Mouse (Mus musculus): ENCODE results near the gene Tmem132b.

Gene Tmem132b

GRCm38 (mm10) chr5:125575866-125576265 lies 44.3 kb downstream of the Tmem132b start:
- DNase-seq (ENCODE audit: inconsistent ontology term) = no peak

DNA sequence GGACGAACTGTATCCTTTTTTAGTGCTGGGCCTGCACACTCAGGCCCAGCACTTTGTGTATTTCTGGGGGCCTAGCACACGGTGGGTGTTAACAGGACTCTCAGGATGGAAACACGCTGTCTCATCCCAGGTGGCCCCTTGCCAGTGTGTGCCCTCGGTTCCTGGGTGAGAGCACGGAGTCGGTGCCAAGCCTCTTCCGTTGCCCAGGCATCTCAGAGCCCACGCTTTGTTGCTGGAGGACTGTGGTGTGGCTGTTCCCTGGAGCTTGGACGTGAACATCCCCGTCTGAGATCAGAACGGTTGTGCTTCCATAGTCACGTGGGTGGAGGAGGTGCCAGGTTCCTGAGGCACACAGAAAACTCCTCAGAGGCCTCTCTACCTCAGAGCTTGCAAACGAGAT lies 47.1 kb downstream of the Tmem132b start:
- peak; percentile 68 for DNase-seq (ENCODE audit: inconsistent ontology term)

GRCm38 (mm10) chr5:125579153-125579552 lies 47.6 kb downstream of the Tmem132b start:
- DNase-seq (ENCODE audit: inconsistent ontology term) = no peak

GRCm38 (mm10) chr5:125583298-125583697 lies 51.7 kb downstream of the Tmem132b start:
- no peak for DNase-seq (ENCODE audit: inconsistent ontology term)

- DNase-seq (ENCODE audit: inconsistent ontology term) = no peak
Observed at GRCm38 (mm10) chr5:125583836-125584235, 52.3 kb downstream of the Tmem132b start.

DNA sequence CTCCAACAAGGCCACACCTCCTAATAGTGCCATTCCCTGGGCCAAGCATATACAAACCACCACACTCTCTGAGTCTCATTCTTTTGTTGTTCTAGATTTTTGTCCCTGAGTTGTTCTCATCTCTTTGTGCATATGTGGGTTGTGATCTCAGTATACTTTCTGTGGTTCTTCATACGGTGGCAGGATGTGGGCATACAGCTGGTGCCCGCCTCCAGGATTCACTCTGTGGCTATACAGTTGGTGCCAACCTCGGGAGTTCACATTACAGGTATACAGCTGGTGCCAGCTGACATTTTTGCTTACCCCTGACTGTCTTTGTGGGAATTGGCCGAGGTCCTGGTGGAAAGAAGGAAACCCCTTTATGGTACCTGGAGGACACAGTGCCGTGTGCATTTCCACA lies 53.6 kb downstream of the Tmem132b start:
- no peak for DNase-seq (ENCODE audit: inconsistent ontology term)

DNA sequence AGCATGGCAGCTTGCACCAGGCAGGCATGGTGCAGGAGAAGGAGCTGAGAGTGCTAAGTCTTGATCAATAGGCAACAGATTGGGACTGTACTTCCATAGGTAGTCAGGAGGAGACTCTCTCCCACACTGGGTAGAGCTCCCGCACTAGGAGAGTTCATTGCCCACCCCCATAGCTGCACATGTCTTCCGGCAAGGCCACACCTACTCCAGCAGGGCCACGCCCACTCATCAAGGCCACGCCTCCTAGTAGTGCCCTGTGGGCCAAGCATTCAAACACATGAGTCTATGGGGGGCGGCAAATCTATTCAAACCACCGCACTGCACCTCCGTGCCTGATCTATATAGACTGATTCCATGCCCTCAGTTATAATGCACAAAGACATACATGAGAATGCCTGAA lies 56.6 kb downstream of the Tmem132b start:
- DNase-seq (ENCODE audit: inconsistent ontology term) = no peak

GRCm38 (mm10) chr5:125588876-125589667 lies 57.5 kb downstream of the Tmem132b start:
- peak; percentile 38 for DNase-seq (ENCODE audit: inconsistent ontology term)

DNA sequence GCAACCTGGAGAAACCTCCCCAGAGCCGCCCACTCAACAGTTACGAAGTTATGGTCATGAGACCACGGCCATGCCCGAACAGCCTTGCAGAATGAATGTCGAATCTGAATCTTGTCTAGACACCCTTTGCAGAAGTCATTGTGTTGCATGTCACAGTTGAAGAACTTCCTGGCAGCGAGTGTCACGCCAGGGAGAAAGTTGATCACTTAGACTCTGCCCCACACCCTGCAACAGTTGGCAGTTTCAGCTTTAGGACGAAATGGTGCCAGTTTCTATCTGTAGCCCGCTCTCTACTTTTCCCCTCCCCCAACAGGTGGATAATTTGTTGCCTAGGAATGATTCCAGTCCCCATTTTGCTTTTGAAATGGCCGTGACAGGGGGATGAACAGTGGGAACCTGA lies 66.5 kb downstream of the Tmem132b start:
- no peak for DNase-seq (ENCODE audit: inconsistent ontology term)

GRCm38 (mm10) chr5:125607146-125607545 lies 75.6 kb downstream of the Tmem132b start:
- no peak for DNase-seq (ENCODE audit: inconsistent ontology term)

- DNase-seq (ENCODE audit: inconsistent ontology term) = no peak
Observed at GRCm38 (mm10) chr5:125609968-125610367, 78.4 kb downstream of the Tmem132b start.

- DNase-seq (ENCODE audit: inconsistent ontology term) = no peak
Observed at GRCm38 (mm10) chr5:125612460-125612859, 80.9 kb downstream of the Tmem132b start.

DNA sequence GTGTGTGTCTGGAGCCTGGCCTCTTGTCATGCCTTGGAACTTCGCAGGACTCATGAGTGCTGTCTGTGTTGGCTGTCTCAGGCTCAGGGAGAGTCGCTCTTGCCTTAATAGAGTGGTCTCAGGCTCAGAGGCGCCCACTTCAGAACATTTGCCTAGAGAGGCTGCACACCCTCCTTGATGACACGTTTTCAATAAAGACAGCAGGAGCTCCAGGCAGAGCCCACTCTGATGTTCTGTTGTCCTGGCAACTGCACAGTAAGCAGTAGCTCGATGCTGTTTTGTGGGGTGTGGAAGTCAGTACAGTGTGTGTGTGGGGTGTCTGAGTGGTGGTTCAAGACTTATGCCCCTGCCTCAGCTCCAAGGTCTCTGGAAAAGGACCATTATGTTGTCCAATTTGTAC lies 81.6 kb downstream of the Tmem132b start:
- no peak for DNase-seq (ENCODE audit: inconsistent ontology term)

- DNase-seq (ENCODE audit: inconsistent ontology term) = no peak
Observed at GRCm38 (mm10) chr5:125614348-125614747, 82.8 kb downstream of the Tmem132b start.

GRCm38 (mm10) chr5:125617050-125617449 lies 85.5 kb downstream of the Tmem132b start:
- DNase-seq (ENCODE audit: inconsistent ontology term) = no peak

GRCm38 (mm10) chr5:125627816-125628348 lies 96.3 kb downstream of the Tmem132b start:
- DNase-seq (ENCODE audit: inconsistent ontology term) = no peak

DNA sequence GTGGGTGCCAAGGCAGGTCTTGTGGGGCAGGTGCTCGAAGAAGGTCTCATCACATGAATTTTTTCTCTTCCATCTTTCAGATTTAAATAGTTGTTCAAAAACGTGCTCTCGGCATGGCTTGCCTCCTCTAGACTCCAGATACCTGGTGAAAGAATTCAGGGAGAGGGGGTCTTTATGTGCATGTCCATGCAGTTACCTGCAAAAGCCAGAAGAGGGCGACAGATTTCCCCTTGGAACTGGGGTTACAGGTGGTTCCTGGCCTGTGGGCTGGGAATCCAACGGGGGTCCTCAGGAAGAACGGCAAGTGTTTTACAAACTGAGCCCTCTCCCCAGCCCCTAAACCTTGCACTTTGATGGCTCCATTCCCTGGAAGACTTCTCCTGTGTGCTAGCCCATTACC lies 103.1 kb downstream of the Tmem132b start:
- no peak for DNase-seq (ENCODE audit: inconsistent ontology term)

GRCm38 (mm10) chr5:125640966-125641365 lies 109.4 kb downstream of the Tmem132b start:
- no peak for DNase-seq (ENCODE audit: inconsistent ontology term)

- peak; percentile 12 for DNase-seq (ENCODE audit: inconsistent ontology term)
Observed at GRCm38 (mm10) chr5:125641531-125642147, 110.1 kb downstream of the Tmem132b start.

DNA sequence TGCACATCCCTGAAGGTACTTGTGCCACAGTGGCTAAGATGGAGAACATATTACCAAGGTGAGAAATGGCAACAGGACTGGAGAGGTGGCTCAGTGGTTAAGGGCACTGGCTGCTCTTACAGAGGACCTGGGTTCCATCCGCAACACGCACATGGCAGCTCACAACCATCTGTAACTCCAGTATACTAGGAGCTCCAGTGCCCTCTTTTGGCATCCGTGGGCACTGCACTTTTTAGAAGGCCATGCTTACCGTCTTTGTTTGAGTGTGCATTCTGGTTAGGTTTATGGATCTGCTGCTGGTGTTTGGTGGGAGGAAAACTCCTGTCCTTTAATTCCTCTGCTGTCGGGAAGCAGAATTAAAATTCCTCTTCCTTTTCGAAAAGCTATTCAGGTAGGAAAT lies 116.7 kb downstream of the Tmem132b start:
- DNase-seq (ENCODE audit: inconsistent ontology term) = no peak

- no peak for DNase-seq (ENCODE audit: inconsistent ontology term)
Observed at GRCm38 (mm10) chr5:125649982-125650381, 118.4 kb downstream of the Tmem132b start.

DNA sequence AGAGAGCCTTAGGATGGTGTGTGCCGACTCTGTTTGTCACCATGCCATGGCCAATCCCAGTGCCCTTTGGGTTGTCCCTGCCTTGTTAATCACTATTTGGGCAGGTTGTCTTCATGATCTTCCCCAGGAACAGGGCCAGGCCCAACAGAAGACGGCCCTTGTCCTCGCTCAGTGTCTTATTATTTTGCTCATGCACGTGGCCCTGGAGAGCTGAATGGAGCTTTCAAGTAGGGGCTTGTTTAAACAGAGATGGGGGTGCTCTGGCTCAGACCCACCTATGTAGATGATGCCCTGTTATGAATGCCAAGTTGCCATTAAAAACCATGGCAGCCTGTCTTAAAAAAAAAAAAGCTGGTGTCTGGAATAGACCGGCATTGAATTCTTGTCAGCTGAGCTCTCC lies 126.5 kb downstream of the Tmem132b start:
- no peak for DNase-seq (ENCODE audit: inconsistent ontology term)
